Mouse (Mus musculus) c-Kit-positive CD71-positive TER-119-negative erythroid progenitor cells, embryonic 14.5 days (primary cell): Measurements from ENCODE around the gene Sqor.

Source experiments
- DNase-seq: peaks from one replicate; pipeline ENCODE4 v3.0.0-alpha.2; 2013; ENCODE audit warnings: low read depth

Sqor gene

GRCm38 (mm10) chr2:122765071-122765793 lies at the start of gene Sqor:
Sqor (plus strand) TSS chr2:122765237.
- DNase-seq = peak; percentile 33

GRCm38 (mm10) chr2:122716301-122716842 lies 48.7 kb upstream of the Sqor start:
- no peak for DNase-seq

- no peak for DNase-seq
These were observed 45.8 kb upstream of the Sqor start for GRCm38 (mm10) chr2:122719232-122719631.

- DNase-seq = no peak
These were observed 44.5 kb upstream of the Sqor start for GRCm38 (mm10) chr2:122720564-122720963.

GRCm38 (mm10) chr2:122725604-122726003 lies 39.4 kb upstream of the Sqor start:
- peak; percentile 20 for DNase-seq

GRCm38 (mm10) chr2:122731456-122731855 lies 33.6 kb upstream of the Sqor start:
- no peak for DNase-seq

GRCm38 (mm10) chr2:122737894-122738830 lies 26.9 kb upstream of the Sqor start, which contains the start of gene Bloc1s6:
Bloc1s6 (plus strand) TSS chr2:122738503.
- DNase-seq = peak; percentile 85

- peak; percentile 10 for DNase-seq
These were observed 26.0 kb upstream of the Sqor start for GRCm38 (mm10) chr2:122739023-122739422.

GRCm38 (mm10) chr2:122746461-122746860 lies 18.6 kb upstream of the Sqor start:
- DNase-seq = no peak

GRCm38 (mm10) chr2:122753739-122754343 lies 11.2 kb upstream of the Sqor start:
- DNase-seq = peak; percentile 35

- no peak for DNase-seq
These were observed 5.2 kb upstream of the Sqor start for GRCm38 (mm10) chr2:122759791-122760190.

GRCm38 (mm10) chr2:122762991-122763390 lies 2.0 kb upstream of the Sqor start:
- no peak for DNase-seq

- DNase-seq = no peak
These were observed 511 bp upstream of the Sqor start for GRCm38 (mm10) chr2:122764526-122764925.

- no peak for DNase-seq
These were observed 733 bp downstream of the Sqor start for GRCm38 (mm10) chr2:122765794-122766145.

GRCm38 (mm10) chr2:122771002-122771401 lies 6.0 kb downstream of the Sqor start:
- no peak for DNase-seq

GRCm38 (mm10) chr2:122772899-122773298 lies 7.9 kb downstream of the Sqor start:
- DNase-seq = no peak

- no peak for DNase-seq
These were observed 10.5 kb downstream of the Sqor start for GRCm38 (mm10) chr2:122775491-122775890.

- DNase-seq = no peak
These were observed 11.8 kb downstream of the Sqor start for GRCm38 (mm10) chr2:122776823-122777222.

GRCm38 (mm10) chr2:122779967-122780366 lies 14.9 kb downstream of the Sqor start:
- DNase-seq = no peak

GRCm38 (mm10) chr2:122780447-122780846 lies 15.4 kb downstream of the Sqor start:
- no peak for DNase-seq

- DNase-seq = no peak
These were observed 16.7 kb downstream of the Sqor start for GRCm38 (mm10) chr2:122781590-122782356.

- DNase-seq = no peak
These were observed 18.7 kb downstream of the Sqor start for GRCm38 (mm10) chr2:122783730-122784129.
